ENCODE assay signal across 8 mouse cellular contexts in the genomic region with DNA sequence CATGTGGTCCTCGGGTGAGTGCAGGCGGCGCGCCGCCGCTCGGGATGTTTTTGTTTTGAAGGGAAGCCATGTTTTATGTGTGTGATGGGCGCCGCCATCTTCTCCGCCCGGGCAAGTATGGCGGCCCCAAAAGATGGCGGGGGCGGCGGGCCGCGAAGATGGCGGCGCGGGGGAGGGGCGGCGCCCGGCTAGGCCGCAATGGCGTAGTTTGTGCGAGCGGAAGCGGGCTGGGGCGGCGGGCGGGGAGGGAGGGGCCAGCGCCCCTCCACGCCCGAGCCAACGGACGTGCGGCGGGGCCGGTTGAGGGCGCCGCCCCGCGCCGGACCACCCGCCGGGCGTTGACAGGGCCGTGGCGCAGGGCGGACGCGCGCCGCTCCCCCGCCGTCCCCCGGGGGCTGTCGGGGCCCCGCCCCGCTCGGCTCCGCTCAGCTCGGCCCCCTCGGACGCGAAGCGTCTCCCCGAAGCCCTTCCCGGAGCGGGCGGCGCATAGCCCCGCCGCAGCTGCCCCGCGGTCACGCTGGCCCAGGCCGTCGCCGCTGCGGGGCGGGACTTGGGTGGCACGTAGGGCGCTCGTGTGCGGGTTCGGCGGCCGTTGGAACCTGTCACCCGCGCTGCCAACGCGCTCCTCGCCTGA. TPM values are rescaled to one million over a fixed set of nuclear protein-coding genes. Genes with fewer than 3 reads are reported as not detected.
DNase-seq lines count a peak whose midpoint lies in the region; ATAC-seq and TF ChIP-seq lines count a peak whose summit lies in the region.

No protein-coding gene starts in this region.

- under 1% methylated on average over 64 of the region's 94 CpGs for WGBS in heart, embryonic 15.5 days
- under 1% methylated on average over 84 of the region's 94 CpGs for WGBS in liver, embryonic 16.5 days (ENCODE audit: insufficient replicate concordance)
- under 1% methylated on average over 80 of the region's 94 CpGs for WGBS in neural tube, embryonic 12.5 days
- WGBS in stomach, postnatal 0 days, result under 1% methylated on average over 39 of the region's 94 CpGs

- peak; percentile 68 to 69 for DNase-seq in CD8-positive naive resting alpha-beta T cell, adult 2 months (ENCODE audit: low read depth in 2 of 2, low spot score in 2 of 2)
- peak; percentile 32 for DNase-seq in fibroblast of lung, adult 2 months (ENCODE audit: low read depth)
- DNase-seq in kidney, postnatal 25 days, result peak; percentile 84 to 92
- DNase-seq in stomach, postnatal 0 days (ENCODE audit: low spot score), result peak; percentile 88

- 0 out of 2 replicates have a peak, but pooled peaks cover 2% of the 10 kb centered on the region for H3K4me1 ChIP-seq in brown adipose tissue, adult 24 weeks (ENCODE audit: control insufficient read depth, insufficient read depth, insufficient read length, low read length)
- peaks cover 23% of the 10 kb centered on the region for H3K4me1 ChIP-seq in heart, embryonic 15.5 days (replicated peaks)
- H3K4me1 ChIP-seq in liver, embryonic 16.5 days (ENCODE audit: control insufficient read depth, low read depth, low read length), result peaks cover 40% of the 10 kb centered on the region
- H3K4me1 ChIP-seq in neural tube, embryonic 12.5 days, result peaks cover 35% of the 10 kb centered on the region
- H3K4me1 ChIP-seq in stomach, postnatal 0 days (replicated peaks; ENCODE audit: control insufficient read depth, insufficient read depth), result no peaks in the 10 kb centered on the region; the same call in 1 of the 2 replicates

- H3K27me3 ChIP-seq in heart, embryonic 15.5 days, result no peaks in the 10 kb centered on the region
- H3K27me3 ChIP-seq in liver, embryonic 16.5 days (ENCODE audit: control insufficient read depth, insufficient read depth, low read depth, low read length), result no peaks in the 10 kb centered on the region
- no peaks in the 10 kb centered on the region for H3K27me3 ChIP-seq in neural tube, embryonic 12.5 days (replicated peaks)
- no peaks in the 10 kb centered on the region for H3K27me3 ChIP-seq in stomach, postnatal 0 days (ENCODE audit: control insufficient read depth, insufficient read depth, low read length)

- peak overlapping the region; percentile 98 for H3K4me3 ChIP-seq in brown adipose tissue, adult 24 weeks (ENCODE audit: insufficient read depth, low read depth, low read length)
- peak overlapping the region; percentile 99 for H3K4me3 ChIP-seq in heart, embryonic 15.5 days
- H3K4me3 ChIP-seq in liver, embryonic 16.5 days (ENCODE audit: low read depth, low read length), result peak overlapping the region; percentile 100
- H3K4me3 ChIP-seq in neural tube, embryonic 12.5 days, result peak overlapping the region; percentile 99
- H3K4me3 ChIP-seq in stomach, postnatal 0 days (ENCODE audit: low read depth, low read length), result peak overlapping the region; percentile 99

- peak overlapping the region; percentile 88 for H3K27ac ChIP-seq in brown adipose tissue, adult 24 weeks (replicated peaks; ENCODE audit: low read depth, low read length)
- peak overlapping the region; percentile 100 for H3K27ac ChIP-seq in heart, embryonic 15.5 days
- H3K27ac ChIP-seq in liver, embryonic 16.5 days (ENCODE audit: low read length), result peak overlapping the region; percentile 100
- H3K27ac ChIP-seq in neural tube, embryonic 12.5 days, result peak overlapping the region; percentile 96
- H3K27ac ChIP-seq in stomach, postnatal 0 days (replicated peaks), result peak overlapping the region; percentile 100

- no peak for TF ChIP-seq EP300 in stomach, postnatal 0 days (optimal IDR thresholded peaks at IDR 0.05)

- H3K4me2 ChIP-seq in heart, embryonic 15.5 days, result peak overlapping the region; percentile 68
- peak overlapping the region; percentile 60 for H3K4me2 ChIP-seq in liver, embryonic 16.5 days (ENCODE audit: low read depth, low read length)
- H3K4me2 ChIP-seq in neural tube, embryonic 12.5 days (replicated peaks), result peak overlapping the region; percentile 65
- H3K4me2 ChIP-seq in stomach, postnatal 0 days (replicated peaks; ENCODE audit: low read depth), result peak overlapping the region; percentile 62

- H3K36me3 ChIP-seq in heart, embryonic 15.5 days, result no peaks in the 10 kb centered on the region
- H3K36me3 ChIP-seq in liver, embryonic 16.5 days (ENCODE audit: control insufficient read depth, insufficient read depth), result no peaks in the 10 kb centered on the region
- H3K36me3 ChIP-seq in neural tube, embryonic 12.5 days, result no peaks in the 10 kb centered on the region
- H3K36me3 ChIP-seq in stomach, postnatal 0 days (ENCODE audit: control insufficient read depth, insufficient read depth, low read length), result no peaks in the 10 kb centered on the region

- ATAC-seq in heart, embryonic 15.5 days (replicated peaks; ENCODE audit: insufficient number of reproducible peaks, insufficient read depth, low FRiP score, low read depth), result peak; percentile 62
- ATAC-seq in liver, embryonic 16.5 days (ENCODE audit: low read depth), result peak; percentile 70
- peak; percentile 71 for ATAC-seq in neural tube, embryonic 12.5 days (ENCODE audit: low FRiP score, low read depth)
- peak; percentile 67 for ATAC-seq in stomach, postnatal 0 days (ENCODE audit: low FRiP score, low TSS enrichment)

- no peaks in the 10 kb centered on the region for H3K9me3 ChIP-seq in heart, embryonic 15.5 days (replicated peaks)
- no peaks in the 10 kb centered on the region for H3K9me3 ChIP-seq in liver, embryonic 16.5 days (replicated peaks; ENCODE audit: control insufficient read depth, low read length)
- H3K9me3 ChIP-seq in neural tube, embryonic 12.5 days, result no peaks in the 10 kb centered on the region
- H3K9me3 ChIP-seq in stomach, postnatal 0 days (ENCODE audit: control insufficient read depth, low read length), result no peaks in the 10 kb centered on the region

- peak overlapping the region; percentile 97 for H3K9ac ChIP-seq in heart, embryonic 15.5 days
- H3K9ac ChIP-seq in liver, embryonic 16.5 days (ENCODE audit: low read depth, low read length), result peak overlapping the region; percentile 97
- peak overlapping the region; percentile 96 for H3K9ac ChIP-seq in neural tube, embryonic 12.5 days
- peak overlapping the region; percentile 94 for H3K9ac ChIP-seq in stomach, postnatal 0 days (ENCODE audit: low read length)

- no peak for TF ChIP-seq CTCF in stomach, postnatal 0 days (IDR thresholded peaks at IDR 0.05; ENCODE audit: low read depth)

RNA-seq across cellular contexts. Expression of gene Yy1, which starts 1.4 kb away (rescaled TPM):
- polyA plus RNA-seq in brown adipose tissue, adult 24 weeks (2012; ENCODE audit: insufficient read depth, insufficient read length, missing spikeins), result 27.6 and 29.0 TPM in 2 replicates
- polyA plus RNA-seq in heart, embryonic 15.5 days (2015; fragmentation: Nextera tagmentation; extraction: Ambion mirVana), result 10.5 and 13.1 TPM in 2 replicates
- polyA plus RNA-seq in liver, embryonic 16.5 days (2015; fragmentation: Nextera tagmentation; extraction: Ambion mirVana), result 6.6 and 8.2 TPM in 2 replicates
- polyA plus RNA-seq in neural tube, embryonic 12.5 days (2016; fragmentation: Nextera tagmentation; extraction: Ambion mirVana), result 18.4 and 19.8 TPM in 2 replicates
- polyA plus RNA-seq in stomach, postnatal 0 days (2015; fragmentation: Nextera tagmentation; extraction: Ambion mirVana), result 9.6 and 9.9 TPM in 2 replicates

RNA-seq across cellular contexts. Expression of gene Slc25a29, which starts 41.5 kb away (rescaled TPM):
- 1.2 and 1.8 TPM in 2 replicates for polyA plus RNA-seq in brown adipose tissue, adult 24 weeks (2012; ENCODE audit: insufficient read depth, insufficient read length, missing spikeins)
- 3.1 and 5.3 TPM in 2 replicates for polyA plus RNA-seq in heart, embryonic 15.5 days (2015; fragmentation: Nextera tagmentation; extraction: Ambion mirVana)
- polyA plus RNA-seq in liver, embryonic 16.5 days (2015; fragmentation: Nextera tagmentation; extraction: Ambion mirVana), result 1.7 TPM in 2 replicates
- 15.4 and 16.0 TPM in 2 replicates for polyA plus RNA-seq in neural tube, embryonic 12.5 days (2016; fragmentation: Nextera tagmentation; extraction: Ambion mirVana)
- polyA plus RNA-seq in stomach, postnatal 0 days (2015; fragmentation: Nextera tagmentation; extraction: Ambion mirVana), result 3.7 and 3.8 TPM in 2 replicates

RNA-seq across cellular contexts. Expression of gene Slc25a47, which starts 41.7 kb away (rescaled TPM):
- polyA plus RNA-seq in brown adipose tissue, adult 24 weeks (2012; ENCODE audit: insufficient read depth, insufficient read length, missing spikeins), result 3.3 and 5.6 TPM in 2 replicates
- 4.3 and 5.5 TPM in 2 replicates for polyA plus RNA-seq in heart, embryonic 15.5 days (2015; fragmentation: Nextera tagmentation; extraction: Ambion mirVana)
- polyA plus RNA-seq in liver, embryonic 16.5 days (2015; fragmentation: Nextera tagmentation; extraction: Ambion mirVana), result 25.4 and 32.5 TPM in 2 replicates
- polyA plus RNA-seq in neural tube, embryonic 12.5 days (2016; fragmentation: Nextera tagmentation; extraction: Ambion mirVana), result 12.2 and 14.5 TPM in 2 replicates
- polyA plus RNA-seq in stomach, postnatal 0 days (2015; fragmentation: Nextera tagmentation; extraction: Ambion mirVana), result 4.3 and 5.6 TPM in 2 replicates

Comparison
In these comparisons a context has a peak if more than half of its experiments do, and no peak if none do; other contexts are left out.
1. Peak in every context shown above with its lines: DNase-seq, ATAC-seq, H3K4me3 ChIP-seq and H3K27ac ChIP-seq.
2. DNase-seq: peak in every context shown above with its lines; median percentile 88 in kidney, postnatal 25 days; 88 in stomach, postnatal 0 days; 68 in CD8-positive naive resting alpha-beta T cell, adult 2 months; 32 in fibroblast of lung, adult 2 months.